Mouse (Mus musculus) midbrain, embryonic 10.5 days (tissue): ENCODE measurements at regions not wholly inside any gene's neighbourhood (a gene's known extent, or its start where the extent isn't known, plus 50 kb on each side); places are given as distances from the start of the nearest gene placed in this dataset.

Experiments used
- DNase-seq: peaks from one replicate; pipeline ENCODE4 v3.0.0-alpha.2; 2017; ENCODE audit warnings: low spot score
- H3K27ac ChIP-seq: fragments of 300-500 bp; sonication (generic); replicated peaks from 2 replicates; pipeline ENCODE4 v1.5.1; 2016; ENCODE audit warnings: mild to moderate bottlenecking
- H3K27me3 ChIP-seq: fragments of 300-500 bp; sonication (generic); 2 replicates; pipeline ENCODE4 v1.6.1; 2016; ENCODE audit warnings: low read depth, mild to moderate bottlenecking; ENCODE audit not compliant: poor library complexity, severe bottlenecking
- H3K36me3 ChIP-seq: fragments of 300-500 bp; sonication (generic); 2 replicates; pipeline ENCODE4 v1.6.1; 2016; ENCODE audit warnings: mild to moderate bottlenecking, moderate library complexity
- H3K4me1 ChIP-seq: fragments of 300-500 bp; sonication (generic); 2 replicates; pipeline ENCODE4 v1.6.1; 2016
- H3K4me3 ChIP-seq: fragments of 300-500 bp; sonication (generic); 2 replicates; pipeline ENCODE4 v1.5.1; 2016; ENCODE audit warnings: mild to moderate bottlenecking, moderate library complexity
- H3K9me3 ChIP-seq: fragments of 300-500 bp; sonication (generic); replicated peaks from 2 replicates; pipeline ENCODE4 v1.6.1; 2016; ENCODE audit warnings: mild to moderate bottlenecking
- WGBS: fragments of 180-500 bp; shearing (Covaris S2); methylation state at CpG from one replicate; pipeline ENCODE4 v1.1.7; 2016; 5-methylcytosine and 5-hydroxymethylcytosine counted together

GRCm38 (mm10) chr9:67610696-67611095 is 51.2 kb upstream of the Tln2 start:
- no peak for DNase-seq
- peaks cover 2% of the 10 kb centered on the region; the same call in 1 of the 2 replicates for H3K4me1 ChIP-seq
- no peaks in the 10 kb centered on the region for H3K9me3 ChIP-seq
- no peak overlapping the region for H3K27ac ChIP-seq
- no peaks in the 10 kb centered on the region for H3K27me3 ChIP-seq
- no peak overlapping the region for H3K4me3 ChIP-seq
- no peaks in the 10 kb centered on the region for H3K36me3 ChIP-seq
- WGBS = 86% methylated on average over 6 of the region's 6 CpGs

GRCm38 (mm10) chr9:67611676-67612075 is 52.2 kb upstream of the Tln2 start:
- no peak overlapping the region for H3K27ac ChIP-seq
- H3K27me3 ChIP-seq = no peaks in the 10 kb centered on the region
- no peaks in the 10 kb centered on the region for H3K9me3 ChIP-seq
- peaks cover 5% of the 10 kb centered on the region; the same call in 1 of the 2 replicates for H3K4me1 ChIP-seq
- no peak overlapping the region for H3K4me3 ChIP-seq
- H3K36me3 ChIP-seq = no peaks in the 10 kb centered on the region
- no peak for DNase-seq
- 82% methylated on average over 6 of the region's 6 CpGs for WGBS

- no peak for DNase-seq
- Histone ChIP-seq H3K27me3 (no peaks in the 10 kb centered on the region), H3K27ac (no peak overlapping the region), H3K9me3 (no peaks in the 10 kb centered on the region), H3K4me1 (peaks cover 7% of the 10 kb centered on the region; the same call in 1 of the 2 replicates), H3K36me3 (no peaks in the 10 kb centered on the region), H3K4me3 (no peak overlapping the region)
- 91% methylated on average over 2 of the region's 2 CpGs for whole genome bisulfite sequencing
Measured at GRCm38 (mm10) chr9:67612101-67612500, 52.6 kb upstream of the Tln2 start.

GRCm38 (mm10) chr9:67614068-67614727 is 54.7 kb upstream of the Tln2 start:
- no peak for DNase-seq
- Histone ChIP-seq H3K4me3 (no peak overlapping the region), H3K4me1 (peaks cover 18% of the 10 kb centered on the region), H3K36me3 (no peaks in the 10 kb centered on the region), H3K27me3 (no peaks in the 10 kb centered on the region), H3K27ac (no peak overlapping the region), H3K9me3 (no peaks in the 10 kb centered on the region)
- WGBS = 86% methylated on average over 2 of the region's 2 CpGs

GRCm38 (mm10) chr9:67616207-67616606 is 56.7 kb upstream of the Tln2 start:
- H3K27ac ChIP-seq = no peak overlapping the region
- no peaks in the 10 kb centered on the region for H3K36me3 ChIP-seq
- no peaks in the 10 kb centered on the region for H3K9me3 ChIP-seq
- H3K4me3 ChIP-seq = no peak overlapping the region
- H3K27me3 ChIP-seq = no peaks in the 10 kb centered on the region
- peaks cover 18% of the 10 kb centered on the region for H3K4me1 ChIP-seq
- 92% methylated on average over 2 of the region's 2 CpGs for WGBS
- DNase-seq = no peak

GRCm38 (mm10) chr9:67617341-67618217 is 58.1 kb upstream of the Tln2 start:
- Histone ChIP-seq H3K27ac (no peak overlapping the region), H3K4me1 (peaks cover 18% of the 10 kb centered on the region), H3K27me3 (no peaks in the 10 kb centered on the region), H3K4me3 (no peak overlapping the region), H3K36me3 (no peaks in the 10 kb centered on the region), H3K9me3 (no peaks in the 10 kb centered on the region)
- DNase-seq = peak; percentile 20
- 46% methylated on average over 14 of the region's 14 CpGs for WGBS

GRCm38 (mm10) chr9:67620945-67621344 is 61.4 kb upstream of the Tln2 start:
- WGBS = 74% methylated on average over 3 of the region's 3 CpGs
- DNase-seq = no peak
- H3K4me3 ChIP-seq = no peak overlapping the region
- no peak overlapping the region for H3K27ac ChIP-seq
- peaks cover 29% of the 10 kb centered on the region for H3K4me1 ChIP-seq
- H3K36me3 ChIP-seq = no peaks in the 10 kb centered on the region
- no peaks in the 10 kb centered on the region for H3K9me3 ChIP-seq
- H3K27me3 ChIP-seq = no peaks in the 10 kb centered on the region

GRCm38 (mm10) chr9:67627196-67627595 is 67.7 kb upstream of the Tln2 start:
- no peak for DNase-seq
- H3K36me3 ChIP-seq = no peaks in the 10 kb centered on the region
- 87% methylated on average over 2 of the region's 2 CpGs for WGBS
- no peak overlapping the region for H3K4me3 ChIP-seq
- no peaks in the 10 kb centered on the region for H3K9me3 ChIP-seq
- peaks cover 29% of the 10 kb centered on the region for H3K27me3 ChIP-seq
- peaks cover 34% of the 10 kb centered on the region for H3K4me1 ChIP-seq
- H3K27ac ChIP-seq = no peak overlapping the region

- no peak overlapping the region for H3K4me3 ChIP-seq
- H3K4me1 ChIP-seq = peaks cover 38% of the 10 kb centered on the region
- H3K9me3 ChIP-seq = no peaks in the 10 kb centered on the region
- H3K27ac ChIP-seq = no peak overlapping the region
- DNase-seq = no peak
- H3K36me3 ChIP-seq = no peaks in the 10 kb centered on the region
- 31% methylated on average over 6 of the region's 6 CpGs for WGBS
- peaks cover 36% of the 10 kb centered on the region for H3K27me3 ChIP-seq
Measured at GRCm38 (mm10) chr9:67629624-67630023, 70.1 kb upstream of the Tln2 start.

GRCm38 (mm10) chr9:67630173-67630572 is 70.7 kb upstream of the Tln2 start:
- H3K27ac ChIP-seq = no peak overlapping the region
- no peak overlapping the region for H3K4me3 ChIP-seq
- no peaks in the 10 kb centered on the region for H3K36me3 ChIP-seq
- DNase-seq = no peak
- 79% methylated on average over 3 of the region's 3 CpGs for WGBS
- H3K9me3 ChIP-seq = no peaks in the 10 kb centered on the region
- H3K4me1 ChIP-seq = peaks cover 39% of the 10 kb centered on the region
- peaks cover 36% of the 10 kb centered on the region for H3K27me3 ChIP-seq

- DNase-seq = peak; percentile 20
- Histone ChIP-seq H3K27me3 (peaks cover 36% of the 10 kb centered on the region), H3K9me3 (no peaks in the 10 kb centered on the region), H3K27ac (no peak overlapping the region), H3K4me3 (peak overlapping the region; percentile 72), H3K36me3 (no peaks in the 10 kb centered on the region), H3K4me1 (peaks cover 36% of the 10 kb centered on the region)
- 2% methylated on average over 6 of the region's 6 CpGs for WGBS
Measured at GRCm38 (mm10) chr9:67631741-67632243, 72.3 kb upstream of the Tln2 start.

GRCm38 (mm10) chr9:67632521-67633025 is 73.1 kb upstream of the Tln2 start:
- Histone ChIP-seq H3K27ac (peak overlapping the region; percentile 90), H3K27me3 (peaks cover 36% of the 10 kb centered on the region), H3K36me3 (no peaks in the 10 kb centered on the region), H3K4me1 (peaks cover 36% of the 10 kb centered on the region), H3K4me3 (peak overlapping the region; percentile 72), H3K9me3 (no peaks in the 10 kb centered on the region)
- DNase-seq = peak; percentile 59
- under 1% methylated on average over 40 of the region's 40 CpGs for whole genome bisulfite sequencing
